Mouse (Mus musculus): ENCODE results near the gene Synpo2l.
"Not testable (repeated sequence)": the region's sequence is repeated elsewhere in the genome, so short reads cannot be mapped to it uniquely, and the experiment has no call there.

Synpo2l gene

GRCm38 (mm10) chr14:20668154-20668810 is at the start of gene Synpo2l:
Synpo2l (minus strand) TSS chr14:20668354.
- in situ Hi-C loops (cut with MboI; ENCODE audit: low sequenced_read_pairs), result no loop called here

GRCm38 (mm10) chr14:20713832-20714231 is 45.7 kb upstream of the Synpo2l start:
- in situ Hi-C loops (cut with MboI; ENCODE audit: low sequenced_read_pairs), result no loop called here

- in situ Hi-C loops (cut with MboI; ENCODE audit: low sequenced_read_pairs), result no loop called here
Observed at GRCm38 (mm10) chr14:20708239-20708638, 40.1 kb upstream of the Synpo2l start.

GRCm38 (mm10) chr14:20707201-20708190 is 39.3 kb upstream of the Synpo2l start, which contains the start of gene Zswim8:
Zswim8 (plus strand) TSS chr14:20707552.
- in situ Hi-C loops (cut with MboI; ENCODE audit: low sequenced_read_pairs), result no loop called here

GRCm38 (mm10) chr14:20703461-20703860 is 35.3 kb upstream of the Synpo2l start:
- in situ Hi-C loops (cut with MboI; ENCODE audit: low sequenced_read_pairs), result not testable (repeated sequence)

GRCm38 (mm10) chr14:20702741-20703381 is 34.7 kb upstream of the Synpo2l start, which contains the start of gene Chchd1:
Chchd1 (plus strand) TSS chr14:20703006.
- in situ Hi-C loops (cut with MboI; ENCODE audit: low sequenced_read_pairs), result no loop called here

GRCm38 (mm10) chr14:20702096-20702740 is 34.1 kb upstream of the Synpo2l start:
- in situ Hi-C loops (cut with MboI; ENCODE audit: low sequenced_read_pairs), result no loop called here

- in situ Hi-C loops (cut with MboI; ENCODE audit: low sequenced_read_pairs), result no loop called here
Observed at GRCm38 (mm10) chr14:20701554-20701953, 33.4 kb upstream of the Synpo2l start.

GRCm38 (mm10) chr14:20700362-20700761 is 32.2 kb upstream of the Synpo2l start:
- in situ Hi-C loops (cut with MboI; ENCODE audit: low sequenced_read_pairs), result no loop called here

GRCm38 (mm10) chr14:20698515-20698914 is 30.4 kb upstream of the Synpo2l start:
- in situ Hi-C loops (cut with MboI; ENCODE audit: low sequenced_read_pairs), result no loop called here

- in situ Hi-C loops (cut with MboI; ENCODE audit: low sequenced_read_pairs), result no loop called here
Observed at GRCm38 (mm10) chr14:20696986-20697385, 28.8 kb upstream of the Synpo2l start.

GRCm38 (mm10) chr14:20695761-20696520 is 27.8 kb upstream of the Synpo2l start:
- in situ Hi-C loops (cut with MboI; ENCODE audit: low sequenced_read_pairs), result no loop called here

- in situ Hi-C loops (cut with MboI; ENCODE audit: low sequenced_read_pairs), result no loop called here
Observed at GRCm38 (mm10) chr14:20694884-20695760, 27.0 kb upstream of the Synpo2l start, which contains the start of gene Fut11. Fut11 (plus strand) TSS chr14:20694968.

- in situ Hi-C loops (cut with MboI; ENCODE audit: low sequenced_read_pairs), result no loop called here
Observed at GRCm38 (mm10) chr14:20694185-20694883, 26.2 kb upstream of the Synpo2l start.

- in situ Hi-C loops (cut with MboI; ENCODE audit: low sequenced_read_pairs), result no loop called here
Observed at GRCm38 (mm10) chr14:20693589-20694101, 25.5 kb upstream of the Synpo2l start.

GRCm38 (mm10) chr14:20691772-20692171 is 23.6 kb upstream of the Synpo2l start:
- in situ Hi-C loops (cut with MboI; ENCODE audit: low sequenced_read_pairs), result no loop called here

GRCm38 (mm10) chr14:20689009-20689408 is 20.9 kb upstream of the Synpo2l start:
- in situ Hi-C loops (cut with MboI; ENCODE audit: low sequenced_read_pairs), result no loop called here

GRCm38 (mm10) chr14:20686576-20686975 is 18.4 kb upstream of the Synpo2l start:
- in situ Hi-C loops (cut with MboI; ENCODE audit: low sequenced_read_pairs), result no loop called here
